Mouse (Mus musculus) bone marrow macrophage, adult 2 months (primary cell): ENCODE results near the gene Kcnk1. TPM values are rescaled to one million over a fixed set of nuclear protein-coding genes. Genes with fewer than 3 reads are reported as not detected.

ENCODE experiments used
- H3K27ac ChIP-seq: 2 replicates; pipeline ENCODE4 v1.5.1; 2012; ENCODE audit warnings: low read depth, low read length; ENCODE audit not compliant: insufficient read depth
- H3K4me1 ChIP-seq: 2 replicates; pipeline ENCODE4 v1.6.1; 2012; ENCODE audit warnings: low read length; ENCODE audit not compliant: control insufficient read depth, insufficient read depth
- H3K4me3 ChIP-seq: 2 replicates; pipeline ENCODE4 v1.5.1; 2012; ENCODE audit warnings: mild to moderate bottlenecking, low read length, moderate library complexity; ENCODE audit not compliant: insufficient read depth
- CTCF ChIP-seq: IDR thresholded peaks from 2 replicates; pipeline ENCODE4 v1.5.1; 2012; ENCODE audit warnings: low read depth, mild to moderate bottlenecking, low read length, moderate library complexity
- POLR2A ChIP-seq: IDR thresholded peaks from 2 replicates; pipeline ENCODE4 v1.6.1; 2012; ENCODE audit warnings: mild to moderate bottlenecking, low read depth, low read length, borderline replicate concordance
- polyA plus RNA-seq: library from polyadenylated mRNA; stranded (reverse); fragments of >200 nt; gene quantifications from 2 replicates; pipeline ENCODE4 v1.2.4, GENCODE M21; 2012; ENCODE audit not compliant: missing spikeins, insufficient read depth, insufficient read length

Gene Kcnk1
- polyA plus RNA-seq, 1 experiment: not detected

- no peak for TF ChIP-seq CTCF
- TF ChIP-seq POLR2A: no peak
- no peak overlapping the region for H3K4me3 ChIP-seq
- no peaks in the 10 kb centered on the region for H3K4me1 ChIP-seq
- no peak overlapping the region for H3K27ac ChIP-seq
Observed at GRCm38 (mm10) chr8:126045751-126046150, 50.8 kb downstream of the Kcnk1 start.

GRCm38 (mm10) chr8:126053911-126054310 is 58.9 kb downstream of the Kcnk1 start:
- Histone ChIP-seq H3K4me3 (no peak overlapping the region), H3K4me1 (no peaks in the 10 kb centered on the region), H3K27ac (no peak overlapping the region)
- TF ChIP-seq POLR2A (no peak), CTCF (no peak)

GRCm38 (mm10) chr8:126058876-126059275 is 63.9 kb downstream of the Kcnk1 start:
- no peaks in the 10 kb centered on the region for H3K4me1 ChIP-seq
- H3K27ac ChIP-seq: no peak overlapping the region
- no peak for TF ChIP-seq POLR2A
- no peak overlapping the region for H3K4me3 ChIP-seq

- Histone ChIP-seq H3K27ac (no peak overlapping the region), H3K4me1 (no peaks in the 10 kb centered on the region), H3K4me3 (no peak overlapping the region)
- TF ChIP-seq POLR2A (no peak), CTCF (no peak)
Observed at GRCm38 (mm10) chr8:126062844-126063243, 67.9 kb downstream of the Kcnk1 start.

GRCm38 (mm10) chr8:126063832-126064409 is 69.0 kb downstream of the Kcnk1 start:
- Histone ChIP-seq H3K27ac (no peak overlapping the region), H3K4me1 (no peaks in the 10 kb centered on the region), H3K4me3 (no peak overlapping the region)
- TF ChIP-seq CTCF (no peak), POLR2A (no peak)

- H3K4me1 ChIP-seq: no peaks in the 10 kb centered on the region
- TF ChIP-seq CTCF: no peak
- TF ChIP-seq POLR2A: no peak
- H3K4me3 ChIP-seq: no peak overlapping the region
- H3K27ac ChIP-seq: no peak overlapping the region
Observed at GRCm38 (mm10) chr8:126064587-126065145, 69.7 kb downstream of the Kcnk1 start.

GRCm38 (mm10) chr8:126067306-126067705 is 72.3 kb downstream of the Kcnk1 start:
- H3K4me1 ChIP-seq: no peaks in the 10 kb centered on the region
- TF ChIP-seq POLR2A (no peak), CTCF (no peak)

GRCm38 (mm10) chr8:126068136-126068535 is 73.2 kb downstream of the Kcnk1 start:
- TF ChIP-seq POLR2A (no peak), CTCF (no peak)
- H3K27ac ChIP-seq: no peak overlapping the region
- no peaks in the 10 kb centered on the region for H3K4me1 ChIP-seq
- H3K4me3 ChIP-seq: no peak overlapping the region

More at GRCm38 (mm10) chr8:126067306-126067705, 72.3 kb downstream of the Kcnk1 start:
- Histone ChIP-seq H3K27ac (no peak overlapping the region), H3K4me3 (no peak overlapping the region)

GRCm38 (mm10) chr8:126072678-126073077 is 77.7 kb downstream of the Kcnk1 start:
- TF ChIP-seq POLR2A: no peak
- H3K27ac ChIP-seq: no peak overlapping the region
- no peak overlapping the region for H3K4me3 ChIP-seq
- no peaks in the 10 kb centered on the region for H3K4me1 ChIP-seq

GRCm38 (mm10) chr8:126073141-126073740 is 78.3 kb downstream of the Kcnk1 start:
- no peak overlapping the region for H3K27ac ChIP-seq
- H3K4me3 ChIP-seq: no peak overlapping the region
- no peak for TF ChIP-seq CTCF
- TF ChIP-seq POLR2A: no peak
- no peaks in the 10 kb centered on the region for H3K4me1 ChIP-seq
